Mouse (Mus musculus): ENCODE data around the gene Rora.

Rora gene

GRCm38 (mm10) chr9:69110301-69110674 lies 456.7 kb downstream of the Rora start:
- DNase-seq: peak; percentile 96

GRCm38 (mm10) chr9:69110706-69111105 lies 457.1 kb downstream of the Rora start:
- no peak for DNase-seq

- no peak for DNase-seq
These were observed 458.0 kb downstream of the Rora start for GRCm38 (mm10) chr9:69111539-69111938.

DNA sequence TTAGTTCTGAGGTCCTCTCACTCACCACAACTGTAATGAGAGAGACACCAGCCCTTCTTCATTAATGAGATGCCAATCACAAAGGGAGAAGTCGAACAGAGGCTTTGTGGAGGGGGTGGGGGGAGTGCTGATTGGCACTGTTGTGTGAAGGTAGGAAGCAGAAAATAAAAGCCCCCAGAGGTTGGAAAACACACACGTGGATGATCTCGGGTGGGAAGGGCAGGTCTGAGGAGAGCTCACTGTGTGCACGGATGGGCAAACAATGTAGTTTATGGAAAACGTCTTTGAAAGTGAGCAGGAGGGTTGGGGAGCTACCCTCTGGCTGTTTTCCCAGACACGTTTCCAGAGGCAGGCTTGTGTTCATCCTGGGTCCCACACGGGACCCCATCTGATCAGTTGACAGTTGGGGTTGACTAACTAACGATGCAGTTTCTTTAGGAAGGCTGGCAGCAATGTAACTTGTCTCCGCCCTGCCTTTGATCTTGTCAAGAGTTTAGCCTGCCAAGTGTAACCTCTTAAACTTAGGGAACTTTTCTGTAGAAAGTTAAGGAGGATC lies 460.9 kb downstream of the Rora start:
- DNase-seq: no peak

DNA sequence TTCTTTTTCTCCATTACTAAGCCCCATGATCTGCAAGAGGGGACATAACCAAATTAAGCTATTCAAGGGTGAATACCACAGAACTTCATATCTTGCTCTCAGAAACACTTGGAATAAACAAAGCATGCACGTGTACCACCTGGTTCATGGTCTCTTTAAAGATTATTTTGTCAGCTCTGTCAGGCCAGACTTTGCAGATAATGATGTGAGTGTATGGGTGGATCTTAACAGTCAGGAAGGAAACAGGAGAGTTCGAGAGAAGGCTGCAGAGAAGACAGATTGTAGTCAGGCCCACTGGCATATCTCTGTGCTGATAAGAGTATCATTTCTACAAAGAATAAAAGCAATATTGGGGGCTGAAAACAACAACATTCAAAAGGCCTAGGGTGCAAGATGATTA lies 463.2 kb downstream of the Rora start:
- no peak for DNase-seq

DNA sequence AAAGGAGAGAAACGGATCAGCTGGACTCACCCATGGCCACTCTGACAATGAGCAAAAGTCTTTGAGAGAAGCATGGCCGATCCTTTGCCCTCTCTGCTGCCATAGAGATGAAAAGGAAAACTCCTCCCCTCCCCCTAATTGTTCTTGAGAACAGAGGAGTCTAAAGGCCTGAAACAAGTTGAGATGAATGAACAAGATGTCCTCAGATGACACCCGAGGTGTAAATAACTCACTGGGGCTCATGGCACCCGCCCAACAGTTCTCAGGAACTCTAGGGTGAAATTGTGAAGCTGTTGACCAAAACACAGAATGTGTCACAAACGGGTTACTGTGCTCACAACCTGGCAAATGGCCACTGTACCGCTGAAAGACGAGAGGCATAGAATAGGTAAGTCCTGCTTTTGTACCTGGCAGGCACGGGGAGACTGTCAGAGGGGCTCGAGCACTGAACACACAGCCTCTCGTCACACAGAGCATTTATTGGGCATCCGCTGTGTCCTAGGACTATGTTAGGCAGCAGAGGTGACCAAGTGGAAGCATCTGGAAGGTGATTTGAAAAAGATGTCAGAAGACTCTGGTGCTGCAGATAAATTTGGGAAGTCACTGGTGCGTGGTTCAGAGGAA lies 467.6 kb downstream of the Rora start:
- DNase-seq: peak; percentile 82

- peak; percentile 59 for DNase-seq
These were observed 471.6 kb downstream of the Rora start for GRCm38 (mm10) chr9:69125011-69125786.

GRCm38 (mm10) chr9:69125787-69126161 lies 472.2 kb downstream of the Rora start:
- DNase-seq: no peak

DNA sequence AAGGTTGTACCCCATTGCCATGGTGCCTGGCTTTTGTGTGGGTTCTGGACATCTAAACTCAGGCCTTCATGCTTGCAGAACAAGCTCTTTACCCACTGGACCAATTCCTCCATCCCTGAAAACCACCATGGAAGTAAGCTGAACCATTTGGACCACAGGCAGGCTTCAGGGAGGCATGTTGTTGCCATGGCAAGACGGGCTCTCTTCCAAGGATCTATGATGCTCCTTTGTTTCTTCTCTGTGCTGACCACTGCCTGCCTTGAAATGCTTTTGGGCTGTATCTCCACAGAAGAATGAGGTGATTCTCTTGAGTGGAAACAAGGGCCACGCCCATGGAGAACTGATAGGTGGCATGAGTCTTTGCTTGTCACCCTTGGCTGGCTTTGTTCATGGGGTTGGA lies 473.0 kb downstream of the Rora start:
- no peak for DNase-seq

DNA sequence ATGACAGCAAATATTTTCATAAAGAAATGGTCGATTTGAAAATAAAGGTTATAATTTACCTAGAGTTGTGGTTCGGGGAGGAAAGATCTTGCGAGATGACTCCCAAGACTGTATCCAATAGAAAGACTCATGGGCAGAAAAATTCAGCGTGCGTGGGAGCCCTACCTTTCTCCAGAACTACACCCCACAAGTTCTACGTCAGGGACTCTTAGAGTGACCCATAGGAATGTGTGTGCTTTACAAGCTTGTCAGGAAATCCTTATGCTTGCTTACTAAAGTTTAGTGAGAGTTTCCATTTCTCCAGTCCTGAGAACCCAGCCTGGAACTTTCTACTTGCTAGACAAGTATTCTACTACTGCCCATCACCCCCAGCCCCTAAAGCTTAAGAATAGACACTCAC lies 474.7 kb downstream of the Rora start:
- DNase-seq: no peak

- DNase-seq: no peak
These were observed 479.4 kb downstream of the Rora start for GRCm38 (mm10) chr9:69132995-69133394.

DNA sequence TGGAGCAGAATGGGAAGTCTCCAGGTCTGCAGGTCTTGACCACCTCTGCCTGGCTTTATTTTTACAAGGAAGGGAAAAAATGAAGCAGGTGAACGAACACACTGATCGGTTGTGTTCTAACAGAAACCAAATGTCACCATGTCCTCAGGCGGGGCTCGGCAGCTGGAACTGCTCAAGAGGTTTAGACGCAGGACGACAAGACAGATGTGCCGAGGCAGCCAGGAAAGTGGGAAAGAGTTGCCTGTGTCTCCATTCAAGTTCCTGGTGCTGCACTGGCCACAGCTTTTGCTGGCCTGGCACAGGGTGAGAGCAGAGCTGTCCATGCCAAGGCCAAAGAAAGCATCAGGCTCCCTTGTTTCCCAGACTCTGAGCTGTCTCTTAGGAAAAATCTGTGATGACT lies 480.1 kb downstream of the Rora start:
- no peak for DNase-seq

- DNase-seq: no peak
These were observed 481.0 kb downstream of the Rora start for GRCm38 (mm10) chr9:69134604-69135003.

DNA sequence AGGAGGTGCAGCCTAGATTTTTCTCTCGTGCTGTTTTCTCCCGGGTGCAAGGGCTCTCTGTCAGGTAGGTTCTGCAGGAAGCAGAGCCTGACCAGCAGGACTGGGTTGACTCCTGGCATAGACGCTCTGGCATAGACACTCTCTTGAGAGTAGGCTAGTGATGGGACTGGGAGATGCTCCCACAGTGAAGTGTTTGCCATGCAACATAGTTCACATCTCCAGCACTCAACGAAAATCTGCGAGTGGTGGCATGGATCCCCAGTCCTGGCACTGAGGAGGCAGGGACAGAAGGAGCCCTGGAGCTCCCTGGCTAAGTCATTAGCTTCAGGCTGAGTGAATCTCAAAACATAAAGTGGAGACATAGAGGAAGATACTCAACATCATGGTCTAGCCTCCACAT lies 483.2 kb downstream of the Rora start:
- DNase-seq: no peak

- no peak for DNase-seq
These were observed 483.8 kb downstream of the Rora start for GRCm38 (mm10) chr9:69137398-69137797.

- peak; percentile 17 for DNase-seq
These were observed 486.6 kb downstream of the Rora start for GRCm38 (mm10) chr9:69140144-69140543.

DNA sequence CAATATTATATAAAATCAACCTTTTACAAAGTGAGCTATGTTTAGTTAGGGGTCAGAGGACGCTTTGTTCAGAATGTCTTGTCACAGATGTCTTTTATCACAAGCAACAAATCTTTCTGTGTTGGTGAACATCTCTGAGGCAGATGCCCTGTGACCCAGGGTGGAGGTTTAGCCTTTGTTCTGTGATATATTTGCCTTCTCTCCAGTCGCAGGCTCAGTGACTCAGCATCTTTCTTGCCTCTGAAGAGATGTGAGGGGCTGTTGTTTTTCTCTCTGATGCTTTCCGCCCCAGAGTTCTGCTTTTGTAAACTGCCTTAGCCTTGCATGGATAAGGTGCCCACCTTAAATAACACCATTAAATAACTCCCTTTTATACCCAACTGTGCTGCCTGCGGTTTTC lies 488.3 kb downstream of the Rora start:
- DNase-seq: no peak

- DNase-seq: no peak
These were observed 493.4 kb downstream of the Rora start for GRCm38 (mm10) chr9:69146937-69147336.

DNA sequence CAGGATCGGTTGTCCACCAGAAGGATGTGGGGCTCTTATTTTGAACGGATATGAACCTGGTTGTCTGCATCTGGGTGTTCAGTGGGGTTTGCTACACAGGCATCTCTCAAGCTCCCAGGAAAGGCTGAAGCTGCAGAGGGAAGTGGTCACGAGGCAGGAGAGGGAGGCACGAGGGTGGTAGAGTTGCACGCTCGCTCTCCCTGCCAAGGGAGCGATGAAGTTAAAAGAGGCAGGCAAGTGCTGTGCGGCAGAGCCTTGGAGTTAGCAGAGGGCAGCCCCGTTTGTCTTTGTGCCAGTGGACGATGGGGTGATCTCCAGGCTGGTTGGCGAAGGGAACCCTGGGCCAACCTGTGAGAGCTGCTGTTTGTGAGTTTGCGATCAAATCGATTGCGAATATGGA lies 496.6 kb downstream of the Rora start:
- peak; percentile 62 for DNase-seq

GRCm38 (mm10) chr9:69154684-69155083 lies 501.1 kb downstream of the Rora start:
- peak; percentile 28 for DNase-seq

DNA sequence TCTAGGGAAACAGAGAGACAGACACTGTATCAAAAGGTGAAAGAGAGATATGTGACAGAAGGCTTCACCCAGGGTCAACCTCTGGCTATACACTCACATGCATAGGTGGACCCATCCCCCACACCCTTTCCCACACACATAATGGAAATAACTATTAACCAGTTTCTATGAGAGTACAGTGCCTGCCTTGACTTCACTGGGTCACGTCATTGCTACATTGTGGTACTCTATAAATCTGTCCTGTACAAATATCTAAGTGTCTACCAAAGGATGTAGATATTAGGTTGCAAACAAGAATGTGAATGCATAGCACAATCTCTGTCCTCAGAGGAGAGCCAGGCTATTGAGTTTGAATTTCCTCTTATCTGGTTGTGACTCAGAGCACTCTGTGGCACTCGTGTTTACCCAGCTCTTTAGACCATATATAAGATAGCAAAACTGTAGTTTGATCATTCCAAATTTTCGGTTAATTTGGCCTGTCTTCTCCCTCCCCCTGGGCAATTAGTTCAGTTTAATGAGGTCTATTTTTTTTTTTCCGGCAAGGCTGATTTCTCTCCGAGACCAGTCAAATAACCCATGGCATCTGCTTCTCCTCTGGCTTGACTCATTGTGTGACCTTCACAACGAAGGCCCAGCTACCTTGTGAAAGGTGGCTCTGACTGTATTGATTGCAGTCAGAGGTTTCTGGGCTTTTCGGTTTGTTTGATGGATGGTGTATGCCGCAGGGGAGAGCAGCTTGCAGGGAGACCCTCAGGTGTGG lies 502.4 kb downstream of the Rora start:
- no peak for DNase-seq

GRCm38 (mm10) chr9:69160818-69161217 lies 507.2 kb downstream of the Rora start:
- no peak for DNase-seq

DNA sequence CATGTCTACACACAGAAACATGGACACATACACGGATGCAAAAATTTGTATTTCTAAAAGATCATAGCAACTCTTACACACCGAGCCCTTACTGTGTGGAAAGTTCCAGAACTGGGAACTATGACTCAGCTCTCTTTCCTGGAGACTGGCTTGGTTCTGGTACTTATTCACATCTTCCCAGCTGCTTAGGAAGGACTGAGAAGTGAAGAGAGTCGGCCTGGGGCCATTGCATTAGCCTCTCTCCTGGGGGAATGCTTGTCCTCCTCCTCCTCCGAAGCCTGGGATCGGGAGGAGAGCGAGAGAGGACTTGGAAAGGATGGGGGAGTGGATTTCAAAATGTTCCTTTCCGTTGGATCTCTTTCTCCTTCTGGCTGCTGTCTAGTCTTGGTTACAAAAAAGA lies 511.1 kb downstream of the Rora start:
- DNase-seq: no peak

Measured in kidney, adult 9 months (tissue).